Mouse (Mus musculus) kidney, embryonic 16.5 days (tissue): ENCODE measurements around the gene Armc9. TPM values are rescaled to one million over a fixed set of nuclear protein-coding genes. Genes with fewer than 3 reads are reported as not detected.
A peak's percentile ranks its signal among the peaks of the same experiment; 100 is the strongest.

ENCODE experiments used
- ATAC-seq: fragments of 200-750 bp; cut with Nextera tagmentation; 2 replicates; pipeline ENCODE4 v1.8.0; 2017; ENCODE audit warnings: moderate TSS enrichment; ENCODE audit not compliant: low FRiP score, low TSS enrichment
- H3K27ac ChIP-seq: fragments of 300-500 bp; sonication (generic); 2 replicates; pipeline ENCODE4 v1.5.1; 2014; ENCODE audit warnings: low read length
- H3K27me3 ChIP-seq: fragments of 300-500 bp; sonication (generic); 2 replicates; pipeline ENCODE4 v1.6.1; 2014; ENCODE audit warnings: low read length, control low read depth, mixed read lengths; ENCODE audit not compliant: insufficient read depth
- H3K36me3 ChIP-seq: fragments of 300-500 bp; sonication (generic); 2 replicates; pipeline ENCODE4 v1.6.1; 2014; ENCODE audit warnings: low read length, control low read depth, mixed read lengths; ENCODE audit not compliant: insufficient read depth
- H3K4me1 ChIP-seq: fragments of 300-500 bp; sonication (generic); 2 replicates; pipeline ENCODE4 v1.6.1; 2014; ENCODE audit warnings: low read length, control low read depth, mixed read lengths; ENCODE audit not compliant: insufficient read depth
- H3K4me2 ChIP-seq: fragments of 300-500 bp; sonication (generic); replicated peaks from 2 replicates; pipeline ENCODE4 v1.6.1; 2014; ENCODE audit warnings: low read depth, low read length
- H3K4me3 ChIP-seq: fragments of 300-500 bp; sonication (generic); 2 replicates; pipeline ENCODE4 v1.5.1; 2014; ENCODE audit warnings: mild to moderate bottlenecking, low read length
- H3K9ac ChIP-seq: fragments of 300-500 bp; sonication (generic); replicated peaks from 2 replicates; pipeline ENCODE4 v1.6.1; 2014; ENCODE audit warnings: low read length
- H3K9me3 ChIP-seq: fragments of 300-500 bp; sonication (generic); 2 replicates; pipeline ENCODE4 v1.6.1; 2016; ENCODE audit warnings: low read length, control low read depth
- WGBS: fragments of 180-500 bp; shearing (Covaris S2); extraction: QIAGEN DNeasy Blood & Tissue Kit; methylation state at CpG from one replicate; pipeline ENCODE4 v1.1.7; 2014; 5-methylcytosine and 5-hydroxymethylcytosine counted together
- polyA plus RNA-seq: library from polyadenylated mRNA; unstranded; fragments of >200 nt; fragmentation: Nextera tagmentation; extraction: Ambion mirVana; gene quantifications from 2 replicates; pipeline ENCODE4 v1.2.1, GENCODE M21; 2015

The Armc9 gene
- polyA plus RNA-seq, 1 experiment from 2014 or later: 26.2 TPM

DNA sequence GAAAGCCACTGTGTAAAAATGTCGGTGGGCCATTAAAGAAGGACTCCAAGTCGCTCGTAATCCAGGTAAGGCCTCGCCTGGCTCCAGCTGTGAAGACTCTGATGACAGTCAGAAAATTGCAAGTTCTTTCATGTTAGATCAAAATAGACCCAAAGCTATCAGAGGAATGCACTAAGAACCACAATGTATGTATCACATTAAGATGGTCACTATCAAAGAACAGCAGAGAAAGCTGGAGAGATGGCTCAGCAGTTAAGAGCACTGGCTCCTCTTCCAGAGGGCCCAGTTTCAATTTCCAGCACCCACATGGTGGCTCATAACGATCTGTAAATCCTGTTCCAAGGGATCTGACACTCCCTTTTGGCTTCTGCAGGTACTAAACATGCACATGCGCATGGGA is 5.5 kb downstream of the Armc9 start:
- 92% methylated on average over 6 of the region's 6 CpGs for WGBS
- Histone ChIP-seq H3K36me3 (peaks cover 33% of the 10 kb centered on the region), H3K4me1 (peaks cover 6% of the 10 kb centered on the region), H3K9ac (no peak overlapping the region), H3K27ac (no peak overlapping the region), H3K27me3 (no peaks in the 10 kb centered on the region), H3K9me3 (no peaks in the 10 kb centered on the region), H3K4me3 (no peak overlapping the region), H3K4me2 (no peak overlapping the region)
- ATAC-seq: no peak

DNA sequence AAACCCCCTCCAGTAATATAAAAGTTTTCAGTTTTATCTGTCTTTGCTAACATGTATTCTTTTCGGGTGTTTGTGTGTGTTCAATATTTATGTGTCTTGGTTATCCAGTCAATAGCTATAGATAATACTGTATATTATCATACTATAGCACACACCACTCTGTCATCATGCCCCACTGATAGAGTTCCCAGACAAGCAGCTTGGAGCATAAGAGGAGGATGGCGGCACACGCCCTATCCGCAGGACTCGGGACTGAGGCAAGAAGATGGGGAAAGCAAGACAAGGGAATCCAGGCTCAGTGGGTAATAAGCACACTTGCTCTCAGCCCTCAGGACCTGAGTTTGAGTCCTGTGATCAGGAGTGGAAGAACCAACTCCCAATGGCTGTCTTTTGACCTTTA is 5.9 kb downstream of the Armc9 start:
- Histone ChIP-seq H3K36me3 (peaks cover 33% of the 10 kb centered on the region), H3K9me3 (no peaks in the 10 kb centered on the region), H3K9ac (no peak overlapping the region), H3K4me2 (no peak overlapping the region), H3K4me3 (no peak overlapping the region), H3K27me3 (no peaks in the 10 kb centered on the region), H3K4me1 (peaks cover 2% of the 10 kb centered on the region), H3K27ac (no peak overlapping the region)
- ATAC-seq: no peak
- WGBS: 92% methylated on average over 5 of the region's 5 CpGs

DNA sequence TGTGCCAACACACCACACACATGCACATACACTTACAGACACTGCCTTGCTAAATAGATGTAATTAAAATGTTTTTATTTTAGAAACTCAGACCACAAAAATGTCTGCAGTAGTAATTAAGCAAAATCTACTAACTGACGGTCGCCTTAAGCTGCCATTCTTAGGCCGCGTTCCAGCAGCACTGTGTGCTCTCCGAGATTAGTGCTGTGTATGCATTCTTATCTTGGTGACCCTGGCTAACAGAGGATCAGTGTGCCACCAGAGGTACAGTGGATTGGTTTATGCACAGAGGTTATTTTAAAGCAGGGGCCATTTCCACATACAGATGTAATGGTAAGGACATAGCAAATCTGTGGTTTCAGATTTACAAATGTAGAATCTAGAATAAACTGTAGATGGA is 6.5 kb downstream of the Armc9 start:
- no peaks in the 10 kb centered on the region for H3K9me3 ChIP-seq
- H3K4me2 ChIP-seq: no peak overlapping the region
- 95% methylated on average over 5 of the region's 5 CpGs for WGBS
- no peak for ATAC-seq
- no peaks in the 10 kb centered on the region for H3K27me3 ChIP-seq
- peaks cover 33% of the 10 kb centered on the region for H3K36me3 ChIP-seq
- H3K27ac ChIP-seq: no peak overlapping the region
- H3K4me1 ChIP-seq: no peaks in the 10 kb centered on the region
- no peak overlapping the region for H3K9ac ChIP-seq
- no peak overlapping the region for H3K4me3 ChIP-seq

DNA sequence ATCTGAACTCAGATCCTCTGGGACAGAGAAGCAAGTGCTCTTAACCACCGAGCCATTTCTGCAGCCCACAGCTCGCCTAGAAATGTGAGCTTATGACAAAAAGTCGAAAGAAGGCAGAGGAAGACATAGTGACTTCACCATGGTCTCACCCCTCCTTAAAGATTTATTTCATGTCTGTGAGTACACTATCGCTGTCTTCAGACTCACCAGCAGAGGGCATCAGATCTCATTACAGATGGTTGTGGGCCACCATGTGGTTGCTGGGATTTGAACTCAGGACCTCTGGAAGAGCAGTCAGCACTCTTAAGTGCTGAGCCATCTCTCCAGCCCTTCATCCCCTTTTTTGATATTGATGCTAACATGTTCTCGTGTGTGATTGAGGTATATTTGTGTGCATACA is 20.0 kb downstream of the Armc9 start:
- Histone ChIP-seq H3K27ac (no peak overlapping the region), H3K4me1 (no peaks in the 10 kb centered on the region), H3K4me3 (no peak overlapping the region), H3K9ac (no peak overlapping the region), H3K36me3 (peaks cover 24% of the 10 kb centered on the region), H3K9me3 (no peaks in the 10 kb centered on the region), H3K4me2 (no peak overlapping the region), H3K27me3 (no peaks in the 10 kb centered on the region)
- ATAC-seq: no peak
- WGBS: 92% methylated on average over 5 of the region's 5 CpGs

DNA sequence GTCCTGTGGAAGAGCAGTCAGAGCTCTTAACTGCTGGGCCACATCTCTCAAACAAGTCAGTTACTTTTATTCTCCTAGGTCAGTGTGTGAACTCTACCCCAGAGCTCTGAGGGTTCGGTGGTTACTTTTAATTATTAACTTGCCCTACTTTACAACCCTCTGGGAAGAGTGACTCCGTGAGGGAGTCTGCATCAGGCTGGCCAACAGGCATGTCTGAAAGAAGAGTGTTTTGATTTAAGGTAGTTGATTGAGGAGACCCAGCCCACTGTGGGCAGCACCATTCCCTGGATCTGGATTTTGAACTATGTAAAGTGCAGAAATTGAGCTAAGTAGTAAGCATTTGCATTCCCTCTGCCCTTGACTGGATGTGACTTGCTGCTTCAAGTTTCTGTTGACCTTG is 21.5 kb downstream of the Armc9 start:
- Histone ChIP-seq H3K4me2 (no peak overlapping the region), H3K9me3 (no peaks in the 10 kb centered on the region), H3K36me3 (peaks cover 18% of the 10 kb centered on the region), H3K4me1 (no peaks in the 10 kb centered on the region), H3K27me3 (no peaks in the 10 kb centered on the region), H3K27ac (peak overlapping the region; percentile 33; the same call in 1 of the 2 replicates), H3K9ac (no peak overlapping the region), H3K4me3 (no peak overlapping the region)
- 55% methylated on average over 2 of the region's 2 CpGs for WGBS
- peak; percentile 66 for ATAC-seq

DNA sequence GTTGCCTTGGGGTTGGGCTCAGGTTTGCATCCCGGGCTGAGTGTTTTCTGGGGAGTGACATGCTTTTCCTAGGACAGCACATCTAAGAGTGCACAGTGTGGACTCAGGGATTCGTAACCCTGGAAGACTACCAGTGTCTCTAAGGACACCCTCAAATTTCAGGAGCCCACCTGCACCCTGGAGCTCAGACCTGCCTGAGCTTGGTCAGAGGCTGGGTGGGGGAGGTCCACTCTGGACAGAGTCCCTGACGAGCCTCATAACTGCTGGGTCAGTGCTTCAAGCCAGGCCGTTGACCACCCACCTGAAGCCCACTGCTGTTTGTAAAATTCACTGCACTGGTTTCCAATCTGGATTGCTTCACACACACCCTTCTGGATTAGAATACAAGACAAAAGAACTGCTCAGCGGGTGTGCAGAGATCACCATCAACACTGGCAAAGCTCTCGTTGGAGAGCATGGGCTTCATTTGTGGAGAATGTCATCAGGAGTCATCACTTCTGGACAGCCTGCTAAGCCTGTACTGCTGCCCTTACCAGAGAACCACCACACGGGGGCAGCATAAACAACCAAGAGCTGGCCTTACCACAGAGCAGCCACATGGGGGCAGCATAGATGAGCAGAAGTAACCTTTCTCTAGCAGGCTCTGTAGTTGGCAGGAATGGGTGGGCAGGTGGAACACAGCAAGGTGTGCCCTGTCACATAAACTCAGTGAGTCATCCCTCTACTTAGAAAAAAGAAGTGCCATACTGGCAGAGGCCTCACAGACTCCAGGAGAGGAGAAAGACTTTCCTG is 24.1 kb downstream of the Armc9 start:
- Histone ChIP-seq H3K36me3 (0 out of 2 replicates have a peak, but pooled peaks cover 6% of the 10 kb centered on the region), H3K27ac (no peak overlapping the region), H3K27me3 (no peaks in the 10 kb centered on the region), H3K4me2 (no peak overlapping the region), H3K9ac (no peak overlapping the region), H3K4me3 (no peak overlapping the region), H3K9me3 (no peaks in the 10 kb centered on the region), H3K4me1 (no peaks in the 10 kb centered on the region)
- peak; percentile 54; the same call in 1 of the 2 replicates for ATAC-seq
- WGBS: 48% methylated on average over 7 of the region's 7 CpGs

DNA sequence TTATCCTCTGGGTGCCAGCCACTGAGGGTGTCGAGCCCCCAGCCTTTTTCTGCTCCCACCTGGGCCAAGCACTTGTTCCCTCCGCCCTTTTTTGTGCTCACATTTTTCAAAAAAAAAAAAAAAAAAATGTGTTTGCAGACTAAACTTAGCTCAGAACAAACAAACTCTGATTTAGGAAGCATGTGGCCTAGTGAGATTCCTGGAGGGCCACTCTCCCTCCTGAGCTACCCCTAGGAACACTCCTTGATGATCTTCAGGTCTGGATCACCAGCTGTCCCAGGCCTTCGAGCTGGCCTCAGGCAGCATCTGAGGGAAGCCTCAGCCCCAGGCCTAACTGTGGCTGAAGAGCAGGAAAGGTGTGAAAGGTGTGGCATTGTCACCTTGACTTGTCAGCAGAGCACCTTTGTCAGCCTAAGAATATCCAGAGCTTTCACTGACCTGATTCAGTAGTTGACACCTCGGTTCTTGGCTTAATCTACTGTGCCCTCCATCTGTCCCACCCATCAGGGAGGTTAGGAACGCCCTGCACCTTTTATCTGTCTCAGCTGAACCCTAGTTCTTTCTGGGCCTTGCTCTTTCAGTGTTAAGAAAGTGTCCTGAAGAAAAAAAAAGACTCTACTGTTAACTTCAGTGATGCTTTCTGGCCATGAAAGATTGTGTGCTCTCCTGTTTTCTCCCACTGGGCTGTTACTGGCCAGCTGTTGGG is 27.6 kb downstream of the Armc9 start:
- 65% methylated on average over 5 of the region's 5 CpGs for WGBS
- no peaks in the 10 kb centered on the region for H3K4me1 ChIP-seq
- no peak overlapping the region for H3K9ac ChIP-seq
- H3K27me3 ChIP-seq: no peaks in the 10 kb centered on the region
- H3K9me3 ChIP-seq: no peaks in the 10 kb centered on the region
- no peak overlapping the region for H3K27ac ChIP-seq
- no peaks in the 10 kb centered on the region for H3K36me3 ChIP-seq
- no peak overlapping the region for H3K4me2 ChIP-seq
- H3K4me3 ChIP-seq: no peak overlapping the region
- no peak for ATAC-seq

DNA sequence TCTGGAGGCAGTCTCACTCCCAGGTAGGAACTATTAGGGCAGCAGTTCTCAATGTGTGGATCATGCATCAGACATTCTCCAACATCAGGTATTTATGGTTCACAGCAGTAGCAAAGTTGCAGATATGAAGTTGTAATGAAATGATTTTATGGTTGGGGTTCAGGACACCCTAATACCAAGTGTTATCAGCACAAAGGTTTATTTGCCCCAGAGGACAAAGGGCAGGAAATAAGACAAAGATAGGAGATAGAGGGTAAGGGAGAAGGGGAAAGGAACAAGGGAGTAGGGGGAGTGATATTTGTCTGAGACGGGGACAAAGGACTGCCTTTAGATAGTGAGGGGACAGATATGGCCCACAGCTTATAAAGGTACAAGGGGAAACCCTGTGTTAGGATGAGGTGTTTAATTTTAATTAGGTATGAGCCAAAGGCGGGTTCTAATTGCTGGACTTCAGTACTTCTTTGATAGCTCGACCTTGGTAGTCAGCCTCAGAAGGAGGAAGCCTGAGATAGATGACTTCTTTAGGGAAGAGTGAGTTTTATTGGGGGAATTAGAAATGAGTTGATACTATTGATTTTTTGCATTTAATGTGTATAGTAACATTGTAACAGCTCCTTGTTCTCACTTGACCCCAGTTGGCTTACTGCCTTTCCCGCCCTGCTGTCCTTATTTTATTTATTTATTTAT is 29.1 kb downstream of the Armc9 start:
- H3K4me2 ChIP-seq: no peak overlapping the region
- no peaks in the 10 kb centered on the region for H3K9me3 ChIP-seq
- H3K36me3 ChIP-seq: no peaks in the 10 kb centered on the region
- ATAC-seq: no peak
- 0 out of 2 replicates have a peak, but pooled peaks cover 3% of the 10 kb centered on the region for H3K4me1 ChIP-seq
- H3K9ac ChIP-seq: no peak overlapping the region
- H3K4me3 ChIP-seq: no peak overlapping the region
- no peak overlapping the region for H3K27ac ChIP-seq
- 86% methylated on average over 4 of the region's 4 CpGs for WGBS
- no peaks in the 10 kb centered on the region for H3K27me3 ChIP-seq

DNA sequence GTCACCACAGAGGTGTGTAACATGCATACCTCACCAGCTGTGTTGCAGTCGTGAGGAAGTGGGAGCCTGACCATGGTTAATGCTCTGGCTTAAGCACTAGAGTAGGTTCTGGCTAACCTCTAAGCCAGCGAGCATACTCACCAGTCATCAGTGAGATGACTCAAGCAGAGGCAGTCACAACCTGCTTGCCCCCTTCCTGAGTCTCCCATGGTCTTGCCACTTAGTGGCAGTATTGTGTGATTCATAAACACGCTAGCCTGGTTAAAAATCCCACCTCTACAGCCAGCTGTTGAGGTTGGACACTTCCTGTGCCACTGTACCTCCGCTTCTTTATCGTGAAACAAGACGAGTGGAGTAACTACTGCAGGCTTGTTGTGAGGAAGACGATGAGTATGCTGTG is 32.2 kb downstream of the Armc9 start:
- H3K27me3 ChIP-seq: no peaks in the 10 kb centered on the region
- WGBS: 84% methylated on average over 7 of the region's 7 CpGs
- H3K27ac ChIP-seq: no peak overlapping the region
- H3K9ac ChIP-seq: no peak overlapping the region
- H3K4me3 ChIP-seq: no peak overlapping the region
- H3K36me3 ChIP-seq: no peaks in the 10 kb centered on the region
- H3K9me3 ChIP-seq: no peaks in the 10 kb centered on the region
- 0 out of 2 replicates have a peak, but pooled peaks cover 3% of the 10 kb centered on the region for H3K4me1 ChIP-seq
- no peak overlapping the region for H3K4me2 ChIP-seq
- no peak for ATAC-seq
